Mouse (Mus musculus) ES-E14 (cell line): Measurements from ENCODE around the gene Pla2g15. TPM values are rescaled to one million over a fixed set of nuclear protein-coding genes. Genes with fewer than 3 reads are reported as not detected.

Experiments
- DNase-seq: peaks from one replicate; pipeline ENCODE4 v3.0.0-alpha.2; 2013; ENCODE audit warnings: low read depth, low spot score
- H3K27ac ChIP-seq: 2 replicates; pipeline ENCODE4 v1.5.1; 2012; ENCODE audit warnings: low read depth, mild to moderate bottlenecking, low read length, moderate library complexity, mixed read lengths; ENCODE audit not compliant: poor library complexity, insufficient read depth, severe bottlenecking
- H3K36me3 ChIP-seq: 2 replicates; pipeline ENCODE4 v1.6.1; 2012; ENCODE audit warnings: mild to moderate bottlenecking, low read length, moderate library complexity, mixed read lengths; ENCODE audit not compliant: control insufficient read depth, poor library complexity, insufficient read depth, severe bottlenecking
- H3K4me1 ChIP-seq, 2 experiments: fragments of 150-350 bp in 1 of 2; sonication (generic) in 1 of 2; 2 replicates each; pipeline ENCODE4 v1.6.1; 2012; ENCODE audit warnings: low read length in 2 of 2, mild to moderate bottlenecking in 1 of 2, mixed read lengths in 1 of 2; ENCODE audit not compliant: control insufficient read depth in 2 of 2, insufficient read depth in 2 of 2, poor library complexity in 1 of 2
- H3K4me3 ChIP-seq, 2 experiments: fragments of 150-350 bp in 1 of 2; sonication (generic) in 1 of 2; 2 replicates each; pipeline ENCODE4 v1.5.1; 2012; ENCODE audit warnings: low read length in 2 of 2, low read depth in 1 of 2, mild to moderate bottlenecking in 1 of 2, mixed read lengths in 1 of 2; ENCODE audit not compliant: insufficient read depth in 1 of 2, poor library complexity in 1 of 2, severe bottlenecking in 1 of 2
- H3K9ac ChIP-seq: 2 replicates; pipeline ENCODE4 v1.6.1; 2012; ENCODE audit warnings: low read depth, mild to moderate bottlenecking, low read length, mixed read lengths; ENCODE audit not compliant: poor library complexity, insufficient read depth, severe bottlenecking
- H3K9me3 ChIP-seq: fragments of 150-350 bp; sonication (generic); 2 replicates; pipeline ENCODE4 v1.6.1; 2012; ENCODE audit warnings: low read depth, mild to moderate bottlenecking, low read length; ENCODE audit not compliant: control insufficient read depth, insufficient read depth
- CHD2 ChIP-seq: IDR thresholded peaks from 2 replicates; pipeline ENCODE4 v1.6.1; 2014; ENCODE audit warnings: mild to moderate bottlenecking, low read depth, low read length, inconsistent platforms
- HCFC1 ChIP-seq: IDR thresholded peaks from 2 replicates; pipeline ENCODE4 v1.6.1; 2012; ENCODE audit warnings: low read length, inconsistent platforms, borderline replicate concordance; ENCODE audit not compliant: insufficient read depth
- MAFK ChIP-seq: IDR thresholded peaks from 2 replicates; pipeline ENCODE4 v1.6.1; 2014; ENCODE audit warnings: mild to moderate bottlenecking, low read depth, low read length, inconsistent platforms; ENCODE audit not compliant: insufficient read depth
- ZC3H11A ChIP-seq: IDR thresholded peaks from 2 replicates; pipeline ENCODE4 v1.6.1; 2012; ENCODE audit warnings: low read depth, mild to moderate bottlenecking, inconsistent platforms, low read length, borderline replicate concordance
- ZNF384 ChIP-seq: IDR thresholded peaks from 2 replicates; pipeline ENCODE4 v1.6.1; 2012; ENCODE audit warnings: low read depth, low read length, inconsistent platforms
- in situ Hi-C, 2 experiments: fragments of 600-800 bp; cut with MboI; formaldehyde crosslinking; loops; one replicate each; pipeline ENCODE4 v1.15.1; 2025; ENCODE audit warnings: low sequenced_read_pairs in 2 of 2, inconsistent platforms in 1 of 2; ENCODE audit not compliant: unreplicated experiment in 2 of 2
- total RNA-seq: library from RNA; depleted of rRNA; stranded (reverse); fragments of 300-350 nt; gene quantifications from 2 replicates; pipeline ENCODE4 v1.2.3, GENCODE M21; 2012; rRNA removed

Pla2g15 gene
- total RNA-seq = 26.0 and 38.8 TPM in 2 replicates

GRCm38 (mm10) chr8:106149801-106150652 is at the start of gene Pla2g15:
Pla2g15 (plus strand) TSS chr8:106150399.
- TF ChIP-seq ZC3H11A (no peak), CHD2 (peak; percentile 86)
- Histone ChIP-seq H3K4me1 (peaks cover 0 to 3% of the 10 kb centered on the region in 2 experiments; a peak in 1 of 4 replicates), H3K4me3 (peak within 1 kb of the TSS; percentile 70 to 75), H3K9ac (peak within 1 kb of the TSS; percentile 68), H3K27ac (no peak within 1 kb of the TSS), H3K36me3 (peaks cover 2% of the 10 kb centered on the region; the same call in 1 of the 2 replicates), H3K9me3 (no peaks in the 10 kb centered on the region)
- peak; percentile 90 for DNase-seq
- in situ Hi-C loops = no loop called here

GRCm38 (mm10) chr8:106102321-106102720 is 47.9 kb upstream of the Pla2g15 start:
- TF ChIP-seq MAFK (no peak), HCFC1 (no peak), ZC3H11A (no peak), ZNF384 (no peak), CHD2 (no peak)
- DNase-seq = no peak
- H3K36me3 ChIP-seq = peaks cover 4% of the 10 kb centered on the region

GRCm38 (mm10) chr8:106103888-106104287 is 46.3 kb upstream of the Pla2g15 start:
- TF ChIP-seq ZNF384 (no peak), HCFC1 (no peak), MAFK (no peak), ZC3H11A (no peak), CHD2 (no peak)
- in situ Hi-C loops = no loop called here
- H3K9ac ChIP-seq = no peak overlapping the region

More at GRCm38 (mm10) chr8:106102321-106102720, 47.9 kb upstream of the Pla2g15 start:
- H3K27ac ChIP-seq = no peak overlapping the region
- no peak overlapping the region for H3K4me3 ChIP-seq
- no peaks in the 10 kb centered on the region for H3K9me3 ChIP-seq
- no peak overlapping the region for H3K9ac ChIP-seq
- in situ Hi-C loops = no loop called here
- H3K4me1 ChIP-seq = no peaks in the 10 kb centered on the region

GRCm38 (mm10) chr8:106106193-106106592 is 44.0 kb upstream of the Pla2g15 start:
- peaks cover 12% of the 10 kb centered on the region for H3K36me3 ChIP-seq
- no peak overlapping the region for H3K27ac ChIP-seq
- H3K9me3 ChIP-seq = no peaks in the 10 kb centered on the region
- H3K4me3 ChIP-seq = no peak overlapping the region
- no peak for DNase-seq
- no peak for TF ChIP-seq ZNF384
- no peak for TF ChIP-seq MAFK
- TF ChIP-seq CHD2 = no peak
- TF ChIP-seq ZC3H11A = no peak
- TF ChIP-seq HCFC1 = no peak
- no peaks in the 10 kb centered on the region for H3K4me1 ChIP-seq
- no peak overlapping the region for H3K9ac ChIP-seq
- in situ Hi-C loops = no loop called here

More at GRCm38 (mm10) chr8:106103888-106104287, 46.3 kb upstream of the Pla2g15 start:
- no peak overlapping the region for H3K4me3 ChIP-seq
- no peak for DNase-seq
- no peaks in the 10 kb centered on the region for H3K9me3 ChIP-seq
- no peaks in the 10 kb centered on the region for H3K4me1 ChIP-seq
- H3K36me3 ChIP-seq = peaks cover 11% of the 10 kb centered on the region
- no peak overlapping the region for H3K27ac ChIP-seq
